Mouse (Mus musculus) left cerebral cortex, postnatal 4 days (tissue): ENCODE results near the gene Klf2. TPM values are rescaled to one million over a fixed set of nuclear protein-coding genes. Genes with fewer than 3 reads are reported as not detected.

Experiments used
- DNase-seq: peaks from one replicate; pipeline ENCODE4 v3.0.0-alpha.2; 2022
- intact Hi-C: fragments of 180-260 bp; cut with DNase I; formaldehyde crosslinking; loops from one replicate; pipeline ENCODE4 v1.15.1; 2025
- total RNA-seq, 2 experiments: library from RNA; stranded (reverse); gene quantifications; 2 replicates each; pipeline ENCODE4 v1.2.3; 2021

The Klf2 gene
- total RNA-seq, 2 experiments from 2014 or later, result 13.1 to 15.1 TPM

DNA sequence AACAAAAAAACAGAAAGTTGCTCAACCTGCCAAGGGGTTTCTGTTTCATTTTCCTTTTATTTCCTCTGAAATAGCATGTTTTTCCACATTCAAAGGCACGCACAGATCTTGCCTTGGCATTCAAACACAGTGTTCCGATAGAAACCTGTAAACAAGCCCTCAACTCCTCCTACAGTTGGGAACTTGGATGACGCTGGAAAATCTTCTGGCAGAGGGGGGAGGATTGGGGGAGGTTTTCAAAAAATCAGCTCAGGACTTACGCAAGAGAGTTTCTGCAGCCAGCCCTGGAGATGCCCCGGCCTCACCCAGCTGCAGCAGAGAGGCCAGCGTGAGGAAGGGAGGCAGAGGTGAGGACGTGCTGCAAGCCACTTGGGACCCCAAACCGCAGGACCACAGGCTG is 15.2 kb upstream of the Klf2 start:
- no peak for DNase-seq
- intact Hi-C loops, result no loop called here

DNA sequence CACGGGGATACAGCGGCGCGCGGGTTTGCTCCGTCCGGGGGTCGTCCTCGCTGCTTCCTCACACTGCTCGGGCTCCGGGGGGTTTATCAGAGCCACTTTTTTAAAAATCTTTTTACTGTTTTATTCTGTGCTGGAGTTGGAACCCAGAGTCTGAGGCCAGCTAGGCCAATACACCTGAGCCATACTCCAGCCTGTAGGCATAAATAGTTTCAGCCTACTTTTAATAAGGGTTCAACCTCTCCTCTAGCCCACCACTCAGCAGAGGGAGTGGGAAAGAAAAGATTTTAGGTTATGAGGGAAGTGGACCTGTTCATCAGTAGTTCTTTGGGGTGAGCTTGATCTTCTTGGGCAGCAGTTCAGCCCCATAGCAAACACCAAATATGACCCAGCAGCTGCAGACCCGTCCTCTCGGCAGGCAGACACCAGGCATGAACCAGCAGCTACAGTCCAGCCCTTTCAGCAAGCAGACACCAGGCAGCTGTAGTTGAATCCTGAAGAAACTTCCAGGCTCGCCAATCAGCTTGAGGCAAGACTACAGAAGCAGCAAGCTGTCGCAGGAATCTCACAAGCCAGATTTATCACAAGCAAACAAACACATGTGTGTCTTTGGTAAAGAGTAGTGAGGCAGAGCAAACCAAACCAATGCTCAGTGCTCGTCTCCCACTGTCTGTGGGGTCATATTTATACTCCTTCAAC is 13.5 kb upstream of the Klf2 start, which contains the start of gene Gm10282:
Gene Gm10282, minus strand, starts transcription at position 51 of the 696 bp plus-strand sequence.
- intact Hi-C loops, result no loop called here

DNA sequence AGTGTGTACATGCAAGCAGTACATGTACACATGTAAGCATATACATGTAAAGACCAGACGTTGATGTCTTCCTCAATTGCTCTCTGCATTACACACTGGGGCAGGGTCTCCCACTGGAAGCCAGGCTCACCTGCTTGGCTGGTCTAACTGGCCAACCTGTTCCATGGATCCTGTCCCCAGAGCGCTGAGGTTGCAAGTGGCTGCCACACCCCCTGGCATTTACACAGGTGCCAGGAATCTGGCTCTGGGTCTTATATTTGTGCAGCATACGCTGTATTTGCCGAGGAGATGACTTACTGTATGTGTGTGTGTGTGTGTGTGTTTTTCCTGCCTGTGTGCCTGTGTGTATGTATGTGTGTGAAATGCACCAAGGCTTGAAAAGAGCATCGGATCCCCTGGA is 11.9 kb upstream of the Klf2 start:
- intact Hi-C loops, result no loop called here
- DNase-seq, result no peak

More for the DNA sequence above, 13.5 kb upstream of the Klf2 start, which contains the start of gene Gm10282:
- DNase-seq, result no peak

DNA sequence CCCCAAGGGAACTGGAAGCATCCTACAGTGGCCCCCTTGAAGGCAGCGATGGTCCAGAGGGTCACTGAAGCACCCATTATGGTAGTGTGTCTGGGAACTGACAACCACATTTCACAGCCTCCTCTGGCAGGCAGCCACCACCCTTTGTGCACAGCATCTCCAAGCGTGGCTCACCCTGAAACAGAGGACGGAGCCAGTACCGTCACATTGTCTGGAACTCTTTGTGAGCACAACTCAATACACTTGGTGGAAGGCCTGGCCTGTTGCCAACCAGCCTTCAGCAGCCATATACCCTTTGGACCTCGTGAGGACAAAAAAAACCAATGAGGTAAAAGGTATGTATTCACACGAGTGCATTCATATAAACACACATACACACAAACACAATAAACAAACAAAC is 10.6 kb upstream of the Klf2 start:
- DNase-seq, result peak; percentile 13
- intact Hi-C loops, result no loop called here

DNA sequence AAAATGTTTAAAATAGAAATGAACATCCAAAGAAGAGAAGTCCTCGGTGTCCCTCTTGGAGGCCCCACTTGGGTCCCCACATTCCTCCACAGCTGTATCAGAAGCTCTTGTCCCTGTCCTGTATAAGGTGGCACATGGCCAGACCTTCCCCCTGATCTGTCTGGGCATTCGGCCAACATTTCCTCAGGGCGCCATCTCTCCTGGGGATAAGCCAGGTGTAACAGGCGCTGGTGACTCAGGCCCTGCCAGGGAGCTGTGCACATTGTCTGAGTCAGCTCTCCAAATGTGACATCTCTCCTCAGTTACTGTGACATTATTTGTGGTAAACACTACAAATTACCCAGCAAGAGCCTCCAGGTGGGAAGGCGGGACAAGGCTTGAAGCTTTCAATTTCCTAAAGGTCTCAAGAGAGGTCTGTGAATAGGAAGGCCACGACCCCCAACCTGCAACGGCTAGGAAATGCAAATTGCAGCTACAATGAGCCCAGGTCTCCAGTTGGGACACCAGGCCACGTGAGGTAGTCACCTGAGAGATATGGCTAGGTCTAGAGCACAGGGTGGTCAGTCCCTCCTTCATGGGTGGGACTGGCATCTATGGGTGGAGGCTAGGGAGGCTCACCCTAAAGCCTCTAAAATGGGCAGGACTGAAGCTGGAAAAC is 7.9 kb upstream of the Klf2 start:
- intact Hi-C loops, result no loop called here
- peak; percentile 74 for DNase-seq

DNA sequence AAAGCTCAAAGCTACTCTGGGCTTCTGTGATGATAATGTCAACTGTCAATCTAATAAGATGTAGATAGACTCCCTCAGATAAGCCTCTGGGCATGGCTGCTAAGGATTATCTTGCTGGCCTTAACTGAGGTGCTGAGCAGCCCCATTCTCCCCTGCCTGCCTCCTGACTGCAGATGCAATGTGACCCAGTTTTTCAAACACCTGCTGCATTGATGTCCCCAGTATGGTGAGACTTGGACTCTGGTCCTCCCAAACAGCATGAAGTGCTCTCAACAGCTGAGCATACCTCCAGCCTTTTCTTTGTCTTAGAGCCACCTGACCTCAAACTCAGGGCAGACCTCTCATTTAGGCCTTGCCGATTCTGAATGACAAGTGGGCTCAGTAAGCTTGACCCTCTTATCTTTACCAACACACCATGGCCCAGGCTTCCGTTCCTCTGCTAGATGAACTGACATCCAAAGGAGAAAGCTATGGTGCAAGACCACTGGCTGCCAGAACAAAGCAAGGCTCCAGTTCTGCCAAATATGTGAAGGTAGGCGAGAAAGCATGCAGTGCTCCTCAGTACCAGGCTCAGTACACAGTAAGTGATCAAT is 5.8 kb upstream of the Klf2 start:
- intact Hi-C loops, result no loop called here
- no peak for DNase-seq

DNA sequence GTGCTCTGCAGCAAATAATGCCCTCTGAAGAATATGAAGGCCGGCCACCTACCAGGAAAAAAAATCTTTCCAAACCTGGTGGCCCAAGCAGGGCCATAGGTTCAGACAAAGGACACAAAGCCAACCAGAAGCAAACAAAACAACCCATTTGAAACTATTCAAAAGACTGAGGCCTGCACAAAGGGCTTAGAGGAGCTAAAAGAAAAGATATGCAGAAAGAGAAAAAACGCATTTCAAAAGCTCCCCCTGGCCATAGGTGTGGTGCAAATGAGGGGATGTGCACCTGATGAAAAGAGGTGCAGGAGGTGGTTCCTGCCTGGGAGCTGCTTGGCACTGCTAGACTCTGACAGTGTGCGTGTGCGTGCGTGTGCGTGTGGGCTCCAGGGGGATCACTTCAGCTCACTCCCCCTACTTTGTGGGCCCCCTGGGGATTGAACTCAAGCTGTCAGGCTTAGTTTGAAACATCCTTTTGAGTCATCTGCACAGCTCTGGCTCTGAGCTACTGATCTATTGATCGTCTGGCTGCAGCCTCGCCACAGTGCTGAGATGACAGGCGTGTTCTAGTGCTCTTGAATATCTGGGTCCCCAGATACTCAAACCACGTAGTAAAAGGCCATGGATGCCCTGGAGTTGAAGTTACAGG is 2.7 kb upstream of the Klf2 start:
- intact Hi-C loops, result no loop called here
- DNase-seq, result no peak

DNA sequence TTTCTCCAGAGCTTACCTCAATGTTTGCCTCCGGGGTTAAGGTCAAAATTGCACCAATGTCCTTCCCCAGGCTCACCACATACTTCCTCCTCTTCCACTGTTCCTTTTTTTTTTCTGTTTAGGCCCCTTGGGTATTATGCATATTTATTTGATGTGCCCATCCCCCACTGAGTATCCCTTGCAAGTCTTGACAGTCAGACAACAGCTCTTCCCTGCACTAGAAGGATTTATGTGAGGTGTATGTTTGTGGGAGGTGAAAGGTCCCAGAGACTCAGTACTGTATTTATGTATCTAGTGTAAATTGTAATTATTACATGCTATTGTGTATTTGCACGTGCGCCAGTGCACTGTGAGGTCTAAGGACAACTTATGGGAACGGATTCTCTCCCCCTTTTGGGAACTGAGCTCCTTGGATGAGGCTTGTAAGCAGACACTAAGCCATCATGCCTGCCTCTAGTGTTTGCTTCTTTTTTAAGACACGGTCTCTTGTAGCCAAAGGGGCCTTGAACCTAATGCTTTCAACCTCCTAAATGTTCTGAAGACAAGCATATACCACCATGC is 1.0 kb upstream of the Klf2 start:
- intact Hi-C loops, result no loop called here
- no peak for DNase-seq

DNA sequence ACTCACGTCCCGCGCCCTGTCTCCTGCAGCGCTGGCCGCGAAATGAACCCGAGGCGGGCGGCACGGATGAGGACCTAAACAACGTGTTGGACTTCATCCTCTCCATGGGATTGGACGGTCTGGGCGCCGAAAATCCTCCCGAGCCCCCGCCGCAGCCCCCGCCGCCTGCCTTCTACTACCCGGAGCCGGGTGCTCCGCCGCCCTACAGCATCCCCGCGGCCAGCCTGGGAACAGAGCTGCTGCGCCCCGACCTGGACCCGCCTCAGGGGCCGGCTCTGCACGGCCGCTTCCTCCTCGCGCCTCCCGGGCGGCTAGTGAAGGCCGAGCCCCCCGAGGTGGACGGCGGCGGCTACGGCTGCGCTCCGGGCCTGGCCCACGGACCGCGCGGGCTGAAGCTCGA is 564 bp downstream of the Klf2 start:
- DNase-seq, result no peak
- intact Hi-C loops, result no loop called here

DNA sequence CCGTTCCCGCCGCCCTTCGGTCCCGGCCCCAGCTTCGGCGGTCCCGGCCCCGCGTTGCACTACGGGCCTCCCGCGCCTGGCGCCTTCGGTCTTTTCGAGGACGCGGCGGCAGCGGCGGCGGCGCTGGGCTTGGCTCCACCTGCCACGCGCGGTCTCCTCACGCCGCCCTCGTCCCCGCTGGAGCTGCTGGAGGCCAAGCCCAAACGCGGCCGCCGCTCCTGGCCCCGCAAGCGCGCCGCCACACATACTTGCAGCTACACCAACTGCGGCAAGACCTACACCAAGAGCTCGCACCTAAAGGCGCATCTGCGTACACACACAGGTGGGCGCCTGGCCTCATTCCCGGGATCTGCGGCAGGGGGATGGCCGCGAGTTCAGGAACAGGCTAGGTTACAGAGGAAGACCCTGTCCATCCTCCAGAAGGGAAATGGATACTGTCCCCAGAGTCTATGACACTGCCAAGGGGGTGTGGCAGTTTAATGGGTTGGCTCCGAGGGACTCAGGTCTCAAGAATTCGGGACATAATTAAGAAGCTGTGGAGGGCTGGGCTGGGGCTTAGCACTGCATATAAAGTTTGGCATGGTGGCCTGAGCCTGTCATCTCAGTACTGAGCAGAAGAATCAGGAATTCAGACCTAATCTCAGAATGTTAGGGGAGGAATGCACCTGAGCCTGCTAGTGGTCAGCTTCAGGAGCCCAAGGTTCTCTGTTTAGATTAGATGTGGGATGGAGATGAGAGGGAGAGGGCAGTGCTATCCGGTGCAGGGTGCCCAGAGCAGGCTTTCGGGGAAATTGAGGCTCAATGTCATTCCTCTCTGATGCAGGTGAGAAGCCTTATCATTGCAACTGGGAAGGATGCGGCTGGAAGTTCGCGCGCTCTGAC is 1.3 kb downstream of the Klf2 start:
- intact Hi-C loops, result no loop called here
- no peak for DNase-seq

DNA sequence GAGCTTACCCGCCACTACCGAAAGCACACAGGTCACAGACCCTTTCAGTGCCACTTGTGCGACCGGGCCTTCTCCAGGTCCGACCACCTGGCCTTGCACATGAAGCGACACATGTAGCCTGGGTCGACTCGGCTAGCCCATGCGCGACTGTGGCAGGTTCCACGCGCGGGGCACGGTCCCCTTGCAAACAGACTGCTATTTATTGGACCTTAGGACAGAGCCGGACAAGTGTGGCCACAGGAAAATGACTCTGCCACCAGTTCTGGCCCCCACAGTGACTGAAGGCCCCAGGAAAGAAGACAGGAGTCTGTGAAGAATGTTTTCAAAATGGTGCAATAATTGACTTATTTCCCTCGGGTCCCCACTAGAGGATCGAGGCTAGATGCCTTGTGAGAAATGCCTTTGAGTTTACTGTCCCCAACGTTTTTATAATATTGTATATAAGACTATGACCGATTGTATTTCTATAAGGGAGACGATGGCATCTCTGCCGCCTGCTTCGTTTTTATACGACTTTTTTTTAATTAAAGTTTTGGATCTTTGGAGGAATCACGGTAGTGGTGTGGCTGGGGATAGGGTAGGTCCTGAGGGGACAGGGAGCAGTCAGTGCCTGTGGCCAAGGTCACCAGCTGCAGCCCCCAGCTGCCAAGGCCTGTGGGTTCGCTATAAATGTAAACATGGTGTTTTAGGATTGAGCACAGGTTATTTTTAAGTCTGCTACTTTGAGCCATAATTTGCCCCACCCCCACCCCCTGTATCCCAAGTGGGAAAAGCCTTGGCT is 2.2 kb downstream of the Klf2 start:
- intact Hi-C loops, result no loop called here
- DNase-seq, result no peak

DNA sequence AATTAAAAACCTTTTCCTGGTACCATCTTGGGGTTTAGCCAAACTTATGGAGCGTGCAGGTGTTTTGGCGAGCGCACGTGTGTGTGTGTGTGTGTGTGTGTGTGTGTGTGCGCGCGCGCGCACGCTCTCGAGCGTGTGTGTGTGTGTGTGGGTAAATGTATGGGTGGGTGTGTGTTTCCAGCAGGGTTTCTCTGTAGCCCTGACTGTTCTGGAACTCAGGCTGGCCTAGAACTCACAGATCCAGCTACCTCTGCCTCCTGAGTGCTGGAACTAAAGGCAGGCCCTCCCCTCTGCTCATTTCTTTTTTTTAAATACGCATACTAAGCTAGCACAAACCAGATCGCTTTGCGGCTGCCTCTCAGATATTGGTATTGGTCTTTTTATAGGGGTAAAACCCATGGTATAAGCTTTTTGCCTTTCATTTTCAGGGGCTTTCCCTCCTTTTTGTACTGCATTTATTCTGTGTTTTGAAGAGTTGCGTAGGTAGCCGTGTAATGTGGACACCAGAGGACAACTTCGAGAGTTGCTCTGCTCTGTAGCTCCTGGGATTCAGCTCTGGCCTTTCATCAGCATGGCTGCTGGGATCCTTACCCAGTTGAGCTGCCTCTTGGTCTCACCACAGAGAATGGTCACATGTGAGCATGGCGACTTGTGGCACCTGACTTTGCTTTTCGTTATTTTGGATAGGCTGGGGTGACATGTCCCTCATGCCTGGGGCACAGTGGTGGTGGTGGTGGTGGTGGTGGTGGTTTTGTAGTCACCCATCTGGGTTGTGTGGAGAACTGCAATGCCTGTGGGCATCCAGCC is 3.0 kb downstream of the Klf2 start:
- no peak for DNase-seq
- intact Hi-C loops, result no loop called here

DNA sequence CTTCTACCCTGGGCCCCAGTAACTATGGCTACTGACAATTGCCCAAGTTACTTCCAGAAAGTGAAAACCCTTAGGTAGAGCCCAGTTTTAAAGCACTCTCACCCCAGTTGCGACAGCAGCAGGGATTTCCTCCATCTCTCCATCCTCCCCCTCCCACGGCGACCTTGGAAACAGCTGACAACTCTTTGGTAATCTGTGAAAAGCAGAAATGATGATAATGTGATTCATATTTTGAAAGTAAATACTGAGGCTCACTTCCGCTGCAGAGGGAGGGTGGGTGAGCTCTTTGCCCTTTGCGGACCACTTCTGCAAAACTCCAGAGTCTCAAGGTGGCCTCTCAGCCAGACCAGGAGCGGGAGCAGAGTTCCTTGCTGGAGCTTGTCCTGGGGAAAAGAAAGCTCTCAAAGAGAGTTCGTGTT is 3.6 kb downstream of the Klf2 start:
- DNase-seq, result no peak
- intact Hi-C loops, result no loop called here

DNA sequence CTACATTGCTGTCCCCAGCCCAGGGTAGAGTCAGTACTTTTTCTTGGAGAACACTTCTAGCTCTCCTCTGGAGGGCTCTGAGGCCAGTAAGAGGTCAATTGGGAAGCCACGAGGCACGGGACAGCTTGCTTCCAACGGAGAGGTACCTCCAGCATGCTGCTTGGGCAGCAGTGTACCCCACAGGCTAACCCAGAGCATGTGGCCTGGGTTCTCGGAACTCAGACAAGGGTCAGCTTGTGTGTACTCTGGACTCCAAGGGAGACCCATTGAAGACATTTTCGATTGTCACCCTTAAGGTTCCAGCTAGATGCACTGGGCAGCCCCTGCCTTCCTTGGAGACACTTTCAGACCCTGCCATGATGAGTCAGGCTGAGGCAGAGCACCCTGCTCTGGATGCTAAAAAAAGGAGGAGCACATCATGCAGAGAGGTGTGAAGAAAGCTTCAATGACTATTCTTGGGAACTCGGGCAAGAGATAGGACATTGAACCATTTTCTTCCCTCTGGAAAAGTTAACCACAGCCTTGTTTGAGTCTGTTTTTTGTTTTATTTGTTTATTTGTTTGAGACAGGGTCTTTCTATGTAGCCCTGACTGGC is 4.4 kb downstream of the Klf2 start:
- intact Hi-C loops, result no loop called here
- DNase-seq, result no peak

DNA sequence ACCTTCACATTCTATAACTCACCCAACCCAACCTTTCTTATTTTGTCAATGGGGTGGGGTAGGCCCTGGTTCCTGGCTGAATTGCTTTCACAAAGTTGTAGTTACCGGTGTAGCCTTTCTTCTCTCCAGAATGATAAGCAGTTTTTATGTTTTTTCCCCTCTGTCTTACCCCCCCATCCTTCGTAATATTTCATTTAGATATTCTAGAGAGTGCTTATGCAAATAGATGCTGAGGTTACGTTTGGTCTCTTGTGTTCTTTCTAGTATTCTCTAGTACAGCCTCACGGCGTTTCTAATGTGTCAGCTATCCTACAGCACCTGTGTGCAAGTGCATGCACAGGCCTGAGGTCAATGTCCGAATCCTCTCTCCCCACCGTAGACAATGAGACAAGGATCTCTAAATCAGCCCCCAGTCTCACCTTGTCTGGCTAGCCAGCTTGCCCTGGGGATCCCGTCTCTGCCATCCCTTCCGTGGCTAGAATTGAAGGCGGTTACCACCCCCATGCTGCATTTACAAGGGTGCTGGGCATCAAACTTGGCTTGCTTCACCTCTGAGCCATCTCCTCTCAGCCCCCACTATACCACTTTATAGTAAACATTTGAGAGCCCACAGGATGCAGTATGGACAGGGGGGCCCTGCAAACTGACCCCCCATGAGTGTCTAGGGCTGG is 5.3 kb downstream of the Klf2 start:
- DNase-seq, result no peak
- intact Hi-C loops, result no loop called here

DNA sequence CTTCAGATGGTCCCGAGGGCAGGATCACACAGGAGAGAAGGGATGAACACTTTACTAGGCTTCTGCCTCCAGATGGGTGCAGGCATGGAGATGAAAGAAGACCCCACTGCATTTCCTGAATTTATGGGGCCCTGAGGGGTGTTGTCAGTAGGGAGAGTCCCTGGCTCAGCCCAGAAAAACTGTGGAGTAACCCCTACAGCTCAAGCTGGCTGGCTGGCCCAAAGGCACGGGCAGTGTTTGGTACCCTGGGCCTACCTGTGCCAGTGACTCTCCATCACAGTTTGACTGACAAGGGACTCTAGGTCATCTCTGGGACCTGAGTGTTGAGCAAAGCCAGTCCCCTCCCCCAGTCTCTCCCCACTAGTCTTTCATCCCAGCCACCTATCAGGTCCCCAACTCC is 5.9 kb downstream of the Klf2 start:
- DNase-seq, result no peak
- intact Hi-C loops, result no loop called here

DNA sequence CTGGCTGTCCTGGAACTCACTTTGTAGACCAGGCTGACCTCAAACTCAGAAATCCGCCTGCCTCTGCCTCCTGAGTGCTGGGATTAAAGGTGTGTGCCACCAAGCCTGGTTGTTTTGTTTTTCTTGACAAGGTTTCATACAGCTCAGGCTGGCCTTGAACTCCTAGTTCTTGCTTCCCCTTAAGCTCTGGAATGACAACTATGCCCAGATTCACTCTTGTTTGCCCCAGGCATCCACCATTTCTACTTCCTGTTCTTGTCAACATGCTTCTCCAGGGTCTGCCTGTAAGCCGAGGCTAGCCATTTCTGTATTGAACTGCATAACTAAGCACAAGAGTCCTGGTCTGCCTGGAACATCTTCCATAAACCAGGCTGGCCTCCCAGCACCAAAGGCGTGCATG is 10.3 kb downstream of the Klf2 start:
- no peak for DNase-seq
- intact Hi-C loops, result no loop called here
